Comparison of ENCODE assay signal across 9 mouse cellular contexts in the genomic region with DNA sequence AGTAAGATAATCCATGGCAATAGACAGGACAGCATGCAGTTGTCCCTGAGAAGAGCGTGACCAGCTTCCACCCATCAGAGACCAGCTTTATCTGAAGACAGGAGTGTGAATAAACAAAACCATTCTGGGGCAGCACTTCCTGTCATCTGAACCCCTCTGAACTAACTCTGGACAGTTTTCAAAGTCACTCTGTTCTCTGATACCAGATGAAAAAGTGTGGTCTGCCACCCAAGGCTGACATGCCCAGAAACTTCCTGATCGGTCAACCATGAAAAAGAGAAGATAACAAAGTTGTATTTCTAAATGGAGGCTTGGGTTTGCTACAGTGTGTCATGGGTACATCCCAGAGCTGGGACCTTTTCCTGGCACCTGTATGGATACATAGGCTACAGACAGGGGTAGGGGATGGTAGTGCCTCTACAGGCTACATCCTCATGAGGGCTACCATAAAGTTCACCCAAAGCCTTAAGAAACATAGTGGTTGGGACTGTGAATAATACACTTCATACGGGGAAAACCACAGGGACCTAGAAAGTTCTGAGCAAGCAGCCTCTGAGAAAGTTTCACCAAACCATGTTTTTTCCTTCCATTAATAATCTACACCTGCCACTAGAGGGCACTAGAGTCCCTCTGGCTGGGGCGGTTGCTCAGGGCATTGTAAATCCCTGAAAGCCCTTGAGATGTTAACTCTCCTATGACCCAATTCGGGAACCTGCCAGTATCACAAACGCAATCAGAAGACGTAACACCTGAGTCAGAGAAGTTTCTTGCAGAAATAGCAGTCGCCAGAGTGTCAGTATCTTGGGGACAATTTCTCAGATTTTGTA. TPM values are rescaled to one million over a fixed set of nuclear protein-coding genes. Genes with fewer than 3 reads are reported as not detected.
A peak's percentile ranks its signal among the peaks of the same experiment; 100 is the strongest.
DNase-seq lines count a peak whose midpoint lies in the region; ATAC-seq and TF ChIP-seq lines count a peak whose summit lies in the region.
"Had no signal": no experiment of that assay in that cellular context is flagged by ENCODE, and none has a peak within 500 bp of the region (broad histone marks: within the 10 kb centered on the region; RNA-seq: fewer than 3 reads in every experiment).

No protein-coding gene starts in this region.

- TF ChIP-seq POLR2A in CH12.LX (IDR thresholded peaks at IDR 0.05; ENCODE audit: low read depth, low read length): no peak

- no peaks in the 10 kb centered on the region for H3K79me2 ChIP-seq in CH12.LX (replicated peaks; ENCODE audit: control insufficient read depth, extremely low read depth, insufficient read depth, poor library complexity, severe bottlenecking)

- H3K27me3 ChIP-seq in heart, embryonic 10.5 days (ENCODE audit: insufficient read depth, poor library complexity, severe bottlenecking): no peaks in the 10 kb centered on the region
- no peaks in the 10 kb centered on the region for H3K27me3 ChIP-seq in CH12.LX (replicated peaks)
- no peaks in the 10 kb centered on the region for H3K27me3 ChIP-seq in lung, embryonic 16.5 days (ENCODE audit: control insufficient read depth, insufficient read depth, low read depth, low read length)
- H3K27me3 ChIP-seq: limb, embryonic 12.5 days had no signal

- no peak overlapping the region for H3K4me3 ChIP-seq in heart, embryonic 10.5 days
- H3K4me3 ChIP-seq in CH12.LX (replicated peaks in 1 of 3; ENCODE audit: low read depth in 2 of 3, low read length in 2 of 3, poor library complexity in 1 of 3): no peak overlapping the region
- no peak overlapping the region for H3K4me3 ChIP-seq in lung, embryonic 16.5 days (ENCODE audit: low read length)
- H3K4me3 ChIP-seq: limb, embryonic 12.5 days had no signal

- in situ Hi-C loops in CH12.LX (cut with MboI; ENCODE audit: low pct_ligation_motif_present, low pct_unique_long_range_greater_than_20kb, low sequenced_read_pairs): no loop called here

- TF ChIP-seq CTCF in CH12.LX (conservative IDR thresholded peaks at IDR 0.05 in 1 of 2, IDR thresholded peaks at IDR 0.05 in 1 of 2; ENCODE audit: low read depth in 2 of 2, low read length in 2 of 2): peak; percentile 71 to 83

- intact Hi-C loops in heart, postnatal 36 days (cut with DNase I): no loop called here

- H3K4me1 ChIP-seq in heart, embryonic 10.5 days: no peaks in the 10 kb centered on the region
- peaks cover 0 to 12% of the 10 kb centered on the region in 2 experiments; a peak in 3 of 4 replicates for H3K4me1 ChIP-seq in CH12.LX (ENCODE audit: control insufficient read depth in 1 of 2, insufficient read depth in 2 of 2)
- H3K4me1 ChIP-seq in lung, embryonic 16.5 days (replicated peaks; ENCODE audit: control insufficient read depth, insufficient read depth, low read length): no peaks in the 10 kb centered on the region
- H3K4me1 ChIP-seq: limb, embryonic 12.5 days had no signal

- ATAC-seq in lung, embryonic 16.5 days (ENCODE audit: low read depth): 0 out of 2 replicates have a peak, but pooled peaks have one; percentile 47

- peak; percentile 45 for DNase-seq in heart, embryonic 10.5 days (ENCODE audit: low spot score)
- no peak for DNase-seq in heart, postnatal 36 days
- peak; percentile 69 for DNase-seq in CH12.LX (ENCODE audit: extremely low read depth)
- peak; percentile 12 for DNase-seq in brain, adult 2 months (ENCODE audit: low read depth, low spot score)
- DNase-seq in thymus, postnatal 4 days: peak; percentile 41
- DNase-seq in cerebellum, adult 8-10 months: no peak
- DNase-seq in layer of hippocampus, postnatal 25 days (ENCODE audit: extremely low spot score in 1 of 2, low spot score in 1 of 2): no peak

- peak overlapping the region; percentile 55 for H3K4me2 ChIP-seq in CH12.LX (ENCODE audit: insufficient read depth, low read depth, poor library complexity, severe bottlenecking)
- H3K4me2 ChIP-seq in lung, embryonic 16.5 days (ENCODE audit: low read depth, low read length): no peak overlapping the region
- H3K4me2 ChIP-seq: limb, embryonic 12.5 days had no signal

- dilution Hi-C loops in CH12.LX (cut with MboI; ENCODE audit: extremely low pct_ligation_motif_present, extremely low pct_unique_long_range_greater_than_20kb, low sequenced_read_pairs): no loop called here

- no peak for TF ChIP-seq EP300 in CH12.LX (IDR thresholded peaks at IDR 0.05; ENCODE audit: low read length)

- H3K9me3 ChIP-seq in heart, embryonic 10.5 days: no peaks in the 10 kb centered on the region
- no peaks in the 10 kb centered on the region for H3K9me3 ChIP-seq in CH12.LX (replicated peaks; ENCODE audit: low read length)
- H3K9me3 ChIP-seq in lung, embryonic 16.5 days (ENCODE audit: control insufficient read depth, low read length): no peaks in the 10 kb centered on the region
- H3K9me3 ChIP-seq: limb, embryonic 12.5 days had no signal

- TF ChIP-seq RAD21 in CH12.LX (IDR thresholded peaks at IDR 0.05; ENCODE audit: low read depth, low read length): peak; percentile 76

- no peaks in the 10 kb centered on the region for H3K36me3 ChIP-seq in heart, embryonic 10.5 days
- no peaks in the 10 kb centered on the region for H3K36me3 ChIP-seq in CH12.LX (replicated peaks in 1 of 2; ENCODE audit: control insufficient read depth in 1 of 2, insufficient read depth in 1 of 2, low read length in 1 of 2)
- no peaks in the 10 kb centered on the region for H3K36me3 ChIP-seq in lung, embryonic 16.5 days (ENCODE audit: control insufficient read depth, insufficient read depth, low read length)
- H3K36me3 ChIP-seq: limb, embryonic 12.5 days had no signal

- no peak overlapping the region for H3K9ac ChIP-seq in CH12.LX (ENCODE audit: insufficient read depth, low read depth)
- H3K9ac ChIP-seq in lung, embryonic 16.5 days (ENCODE audit: low read length): no peak overlapping the region
- H3K9ac ChIP-seq: limb, embryonic 12.5 days had no signal

- H3K27ac ChIP-seq in heart, embryonic 10.5 days: no peak overlapping the region
- no peak overlapping the region for H3K27ac ChIP-seq in CH12.LX (ENCODE audit: insufficient read depth, low read depth)
- H3K27ac ChIP-seq in lung, embryonic 16.5 days (ENCODE audit: low read length): no peak overlapping the region
- H3K27ac ChIP-seq: limb, embryonic 12.5 days had no signal

- WGBS in heart, embryonic 10.5 days: 45% methylated on average over 8 of the region's 8 CpGs
- 59% methylated on average over 8 of the region's 8 CpGs for WGBS in lung, embryonic 16.5 days

TF ChIP-seq in CH12.LX, 34 proteins besides CTCF, POLR2A, EP300 and RAD21:
- TF ChIP-seq MAZ (IDR thresholded peaks at IDR 0.05; ENCODE audit: low read depth, low read length): no peak
- TF ChIP-seq SMC3 (IDR thresholded peaks at IDR 0.05; ENCODE audit: low read depth, low read length): peak; percentile 56
- no peak for TF ChIP-seq ZKSCAN1 (IDR thresholded peaks at IDR 0.05; ENCODE audit: borderline replicate concordance, low read depth, low read length)
- no peak for TF ChIP-seq MAFK (IDR thresholded peaks at IDR 0.05; ENCODE audit: insufficient replicate concordance, low read length)
- 0 out of 2 replicates have a peak, but pooled peaks have one; percentile 23 for TF ChIP-seq IRF4 (IDR thresholded peaks at IDR 0.05; ENCODE audit: low read depth, low read length)

RNA-seq across cellular contexts. Expression of a gene that starts 32.7 kb away (rescaled TPM):
- polyA plus RNA-seq in heart, embryonic 10.5 days (2016; fragmentation: Nextera tagmentation; extraction: Ambion mirVana): 86.1 and 93.6 TPM in 2 replicates
- 10 to 100 TPM; 55.1 to 55.4 TPM for total RNA-seq in heart, postnatal 36 days (2021)
- total RNA-seq in CH12.LX (2012; rRNA removed): 49.0 and 59.2 TPM in 2 replicates
- total RNA-seq in CH12.LX (2014; rRNA removed): 61.3 and 62.3 TPM in 2 replicates
- 71.6 and 78.0 TPM in 2 replicates for polyA plus RNA-seq in CH12.LX (2012; ENCODE audit: insufficient read length, low read depth)
- polyA plus RNA-seq in lung, embryonic 16.5 days (2015; fragmentation: Nextera tagmentation; extraction: Ambion mirVana): 65.8 and 78.0 TPM in 2 replicates
- total RNA-seq in layer of hippocampus, postnatal 25 days (2021): 10 to 100 TPM; 42.5 to 46.8 TPM

Comparison
In these comparisons a context has a peak if more than half of its experiments do, and no peak if none do; other contexts are left out.
1. DNase-seq: peak in heart, embryonic 10.5 days (single experiment), CH12.LX (single experiment), brain, adult 2 months (single experiment) and thymus, postnatal 4 days (single experiment); none in heart, postnatal 36 days (0 of 2), cerebellum, adult 8-10 months (single experiment) and layer of hippocampus, postnatal 25 days (0 of 2).